Mouse (Mus musculus): ENCODE measurements around the gene Agbl4. TPM values are rescaled to one million over a fixed set of nuclear protein-coding genes. Genes with fewer than 3 reads are reported as not detected.

The Agbl4 gene
- total RNA-seq, 4 experiments from 2014 or later = 0.20 to 0.72 (median 0.42) TPM

DNA sequence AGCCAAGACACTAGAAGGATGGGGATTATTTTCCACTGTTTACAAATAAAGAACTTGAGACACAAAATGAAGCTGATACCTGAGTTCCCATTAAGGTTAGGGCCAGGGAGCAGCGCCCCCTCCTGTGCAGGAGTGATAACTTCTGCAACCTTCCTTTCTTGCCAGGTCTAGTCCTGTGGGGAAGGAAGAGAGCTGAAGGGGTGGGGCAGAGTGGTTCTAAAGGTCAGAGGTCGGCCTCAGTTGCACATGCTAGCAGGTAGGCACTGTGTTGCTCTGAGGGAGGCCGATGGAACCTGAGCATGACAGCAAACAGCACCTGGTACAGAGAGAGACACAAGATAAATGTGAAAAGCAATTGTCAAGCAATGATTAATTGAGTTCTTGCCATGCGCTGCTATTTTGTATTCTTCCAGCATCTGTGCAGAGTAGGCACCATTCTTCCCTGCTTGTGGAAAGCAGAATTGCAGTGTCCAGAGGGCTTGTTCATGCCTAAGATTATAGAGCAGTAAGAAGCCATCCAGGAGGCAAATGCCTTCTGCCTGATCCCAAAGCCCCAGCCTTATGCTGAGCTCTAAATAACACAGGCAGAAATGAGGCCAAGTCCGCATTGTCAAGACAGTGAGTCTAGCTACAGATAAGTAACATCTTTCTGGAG lies 1096.4 kb downstream of the Agbl4 start:
- no peak for DNase-seq (ENCODE audit: low spot score)

DNA sequence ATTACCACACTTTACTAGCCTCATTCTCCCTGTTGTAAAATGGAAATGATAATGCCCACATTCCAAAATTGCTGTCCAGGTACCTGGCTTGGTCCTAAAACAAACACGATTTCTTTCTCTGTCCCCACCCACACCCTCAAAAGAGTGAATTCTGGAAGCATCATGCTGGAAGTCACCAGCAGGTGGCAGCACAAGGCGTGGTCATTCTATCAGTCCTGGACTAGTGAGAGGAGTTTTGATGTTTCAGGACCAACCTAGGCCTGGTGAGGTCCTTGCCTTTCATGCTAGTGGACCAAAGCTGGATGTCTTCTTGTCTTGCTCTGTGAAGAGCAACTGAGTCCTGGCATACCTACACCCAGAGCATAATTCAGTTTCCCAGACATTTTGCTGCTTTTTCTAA lies 1098.5 kb downstream of the Agbl4 start:
- peak; percentile 62 for DNase-seq (ENCODE audit: low spot score)

DNA sequence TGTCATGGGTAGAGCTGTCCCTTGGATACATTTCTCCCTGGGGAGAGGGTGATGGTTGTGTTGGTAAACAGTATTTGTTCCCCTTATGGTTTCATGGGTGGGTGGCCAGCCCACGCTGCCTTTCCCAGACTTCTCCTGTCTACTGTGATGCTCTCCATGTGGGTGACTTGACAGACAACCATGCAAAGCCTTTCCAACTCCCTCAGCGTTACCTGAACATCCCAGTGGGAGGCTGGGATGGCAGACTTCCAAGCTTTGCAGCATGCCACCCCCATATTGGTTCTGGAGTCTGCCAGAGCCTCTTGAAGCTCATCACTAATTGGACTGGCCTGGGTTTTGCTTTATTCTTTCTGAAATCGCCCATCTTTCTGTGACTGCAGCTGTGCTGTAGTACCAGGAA lies 1101.3 kb downstream of the Agbl4 start:
- no peak for DNase-seq (ENCODE audit: low spot score)

DNA sequence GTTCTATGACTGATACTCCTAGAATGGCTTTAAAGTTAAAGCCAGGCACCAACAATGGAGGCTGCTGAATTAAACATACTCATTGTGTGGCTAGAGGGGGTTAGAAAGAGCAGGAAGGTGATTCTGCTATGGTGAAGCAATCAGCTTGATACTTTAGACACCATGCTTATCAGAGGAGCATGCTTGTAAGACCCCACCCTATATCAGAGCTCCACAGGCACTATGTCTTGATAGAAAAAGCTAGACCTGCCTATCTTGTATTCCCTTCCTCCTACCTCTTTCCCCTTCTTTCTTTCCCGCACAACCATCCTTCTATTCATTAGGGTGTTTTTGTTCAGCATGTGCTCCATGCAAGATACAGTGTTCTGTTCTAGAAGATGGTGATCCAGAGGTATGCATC lies 1104.0 kb downstream of the Agbl4 start:
- DNase-seq (ENCODE audit: low spot score) = no peak

DNA sequence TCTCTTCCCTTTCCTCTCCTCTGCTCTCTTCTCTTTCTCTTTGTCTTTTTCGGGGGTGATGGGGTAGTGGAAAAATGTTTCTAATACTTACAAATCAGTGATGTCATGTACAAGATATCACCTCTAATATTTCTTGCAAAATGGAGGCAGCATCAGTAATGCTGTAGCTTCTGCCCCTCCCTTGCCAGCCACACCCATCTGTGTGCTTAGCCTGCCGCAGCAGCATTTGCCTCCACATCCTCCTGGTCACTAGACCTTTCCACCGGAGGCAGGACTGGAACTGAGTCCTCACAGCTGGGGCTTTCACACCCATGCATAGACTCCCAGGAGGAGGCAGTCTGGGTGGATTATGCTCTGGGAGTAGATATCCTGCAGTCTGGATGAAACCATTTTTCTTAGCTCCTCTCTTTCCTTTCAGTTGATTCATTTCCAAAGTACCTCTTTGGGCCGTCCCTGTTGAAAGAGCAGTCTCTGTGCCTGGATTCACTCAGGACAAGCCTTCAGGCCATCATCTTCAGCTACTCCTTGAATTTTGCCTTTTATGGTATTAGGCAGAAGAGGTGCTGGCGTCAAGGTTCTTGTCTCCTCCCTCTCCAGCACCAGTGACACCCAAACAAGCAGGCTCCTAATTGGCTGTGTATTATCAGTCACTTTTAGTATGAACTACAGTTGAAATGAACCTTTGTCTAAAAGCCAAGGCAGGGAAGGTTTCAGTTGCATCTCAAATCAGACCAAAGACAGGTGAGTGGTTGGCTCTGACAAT lies 1105.7 kb downstream of the Agbl4 start:
- DNase-seq (ENCODE audit: low spot score) = no peak

DNA sequence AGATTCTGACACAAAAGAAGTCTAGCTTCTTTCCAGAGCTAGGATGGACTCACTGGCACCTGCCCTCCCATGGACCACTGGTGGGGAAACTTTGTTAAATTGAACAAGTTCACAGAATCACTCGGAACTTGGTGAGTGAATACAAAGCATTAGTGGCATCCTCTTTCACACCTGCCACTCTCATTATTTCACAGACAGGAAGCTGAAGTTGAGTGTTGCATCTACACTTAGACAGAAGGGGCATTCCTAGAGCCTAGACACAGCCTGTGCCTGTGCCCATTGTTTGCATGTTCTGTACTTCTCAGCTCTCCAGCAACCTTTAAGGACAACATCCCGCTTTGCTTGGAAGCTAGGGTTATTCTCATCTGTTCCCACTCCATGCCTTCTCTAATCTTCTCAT lies 1107.5 kb downstream of the Agbl4 start:
- DNase-seq (ENCODE audit: low spot score) = no peak

DNA sequence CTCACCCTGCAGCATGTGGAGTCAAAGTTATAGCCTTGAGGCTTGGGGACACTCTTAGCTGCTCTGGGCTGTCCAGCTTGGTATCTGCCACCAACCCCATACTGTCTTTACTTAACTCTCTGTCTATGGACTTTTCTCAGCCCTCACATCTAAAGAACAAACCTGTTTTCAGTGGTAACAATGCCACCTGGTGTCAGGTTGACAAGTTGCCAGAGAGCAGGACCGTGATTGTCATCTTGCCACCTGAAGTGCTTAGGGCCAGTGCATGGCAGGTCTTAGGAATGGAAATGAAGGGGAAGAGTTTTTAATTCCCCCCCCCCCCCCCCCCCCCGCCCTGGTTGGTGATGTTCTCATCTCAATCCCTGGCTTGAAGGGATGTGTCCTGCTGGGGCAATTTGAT lies 1112.7 kb downstream of the Agbl4 start:
- no peak for DNase-seq (ENCODE audit: low spot score)

DNA sequence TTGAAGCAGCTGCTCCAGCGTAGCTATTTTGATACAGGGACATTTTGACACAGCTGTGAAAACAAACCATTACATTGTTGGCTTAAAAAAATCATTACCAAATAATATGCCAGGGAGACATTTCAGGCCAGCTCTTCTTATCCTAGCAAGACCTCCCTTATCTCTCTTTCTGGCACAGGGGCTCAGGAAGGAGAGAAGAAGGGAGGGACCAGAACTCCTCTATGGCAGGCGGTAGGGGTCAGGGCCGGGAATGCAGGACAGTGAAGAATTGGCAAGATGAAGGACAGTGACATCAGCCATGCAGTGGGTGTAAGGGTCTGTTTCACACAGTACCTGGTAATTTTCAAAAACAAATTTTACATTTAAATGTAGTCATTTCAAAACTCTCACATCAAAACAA lies 1116.5 kb downstream of the Agbl4 start:
- DNase-seq (ENCODE audit: low spot score) = peak; percentile 29

DNA sequence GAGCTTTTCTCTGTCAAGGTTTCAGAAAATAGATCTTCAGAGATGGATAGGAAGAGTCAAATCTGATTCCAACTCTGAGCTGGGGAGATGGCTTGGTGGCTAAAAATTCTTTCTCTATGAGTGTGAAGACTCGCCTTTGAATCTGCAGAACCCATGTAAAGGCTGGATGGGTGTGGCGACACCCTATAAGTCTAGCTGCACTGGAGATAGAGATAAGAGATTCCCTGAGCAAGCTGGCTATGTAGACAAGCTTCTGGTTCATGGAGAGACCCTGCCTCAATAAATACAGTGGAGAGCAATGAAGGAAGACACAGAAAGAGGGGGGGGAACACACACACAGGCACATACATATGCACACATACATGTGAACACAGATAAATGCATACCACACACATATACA lies 1118.7 kb downstream of the Agbl4 start:
- no peak for DNase-seq (ENCODE audit: low spot score)

DNA sequence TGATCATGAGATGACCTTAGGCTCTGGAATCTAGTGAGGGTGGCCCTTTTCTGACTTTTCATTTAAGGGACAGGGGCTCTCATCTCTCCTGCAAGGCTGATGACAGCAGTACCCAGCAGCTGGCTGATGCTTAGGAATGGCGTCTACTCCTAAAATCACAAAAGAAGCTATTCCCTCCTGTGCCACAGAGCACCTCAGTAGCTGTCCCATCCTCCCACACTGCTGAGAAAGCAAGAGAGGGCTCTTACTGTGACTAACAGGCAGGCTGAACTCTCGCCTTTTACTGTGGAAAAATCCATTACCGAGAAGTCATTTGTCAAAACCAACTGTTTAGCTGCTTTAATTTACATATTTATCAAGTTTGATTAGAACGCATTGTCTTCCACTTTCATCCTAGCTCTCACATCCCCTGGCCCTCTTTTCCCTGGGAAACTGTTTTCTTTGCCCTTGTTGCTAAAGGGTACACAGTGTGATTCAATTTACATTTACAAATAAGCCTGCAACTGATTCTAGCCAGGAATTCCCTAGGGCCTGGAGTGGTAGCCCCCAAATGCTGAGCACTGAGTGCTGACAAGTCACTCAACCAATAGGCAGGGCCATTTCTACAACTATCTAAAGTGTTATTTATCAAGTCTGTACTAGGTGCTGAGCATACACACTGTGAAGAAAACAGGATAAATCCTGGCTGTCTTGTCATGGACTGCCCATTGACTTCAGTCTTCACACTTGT lies 1119.8 kb downstream of the Agbl4 start:
- DNase-seq (ENCODE audit: low spot score) = no peak

DNA sequence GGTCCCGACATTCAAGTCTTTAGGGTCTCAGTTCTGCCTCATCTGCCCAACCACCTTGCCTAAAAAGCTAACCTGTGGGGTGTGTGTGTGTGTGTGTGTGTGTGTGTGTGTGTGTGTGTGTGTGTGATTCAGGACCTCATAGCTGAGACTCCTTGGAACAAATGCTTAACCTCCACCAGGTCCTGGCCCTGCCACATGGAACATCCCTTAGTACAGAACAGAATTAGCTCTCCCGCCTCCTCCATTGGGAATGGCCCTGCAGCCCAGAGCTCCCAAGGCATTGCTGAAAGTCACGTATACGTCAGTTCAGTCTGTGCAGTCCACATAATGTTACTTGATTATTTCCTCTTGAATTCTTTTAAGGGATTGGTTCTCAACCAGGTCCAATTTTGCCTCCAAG lies 1120.7 kb downstream of the Agbl4 start:
- no peak for DNase-seq (ENCODE audit: low spot score)

DNA sequence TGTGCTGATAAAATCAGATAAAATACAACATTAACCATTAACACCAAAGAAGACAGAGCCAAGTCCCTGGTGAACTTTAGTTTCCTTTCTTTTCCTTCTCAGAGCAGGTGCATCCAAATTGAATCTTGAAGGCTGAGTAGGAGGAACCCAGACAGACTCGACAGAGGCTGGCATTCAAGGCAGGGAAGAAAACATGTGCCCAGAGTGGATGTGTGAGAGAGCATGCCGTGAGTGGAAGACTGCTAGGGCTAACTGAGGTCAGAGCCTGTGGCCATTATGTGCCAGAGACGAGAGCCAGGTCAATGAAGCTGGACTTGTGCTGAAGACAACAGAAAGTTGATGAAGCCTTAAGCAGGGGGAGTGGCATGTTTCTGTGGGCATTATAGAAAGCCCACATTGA lies 1121.8 kb downstream of the Agbl4 start:
- no peak for DNase-seq (ENCODE audit: low spot score)

DNA sequence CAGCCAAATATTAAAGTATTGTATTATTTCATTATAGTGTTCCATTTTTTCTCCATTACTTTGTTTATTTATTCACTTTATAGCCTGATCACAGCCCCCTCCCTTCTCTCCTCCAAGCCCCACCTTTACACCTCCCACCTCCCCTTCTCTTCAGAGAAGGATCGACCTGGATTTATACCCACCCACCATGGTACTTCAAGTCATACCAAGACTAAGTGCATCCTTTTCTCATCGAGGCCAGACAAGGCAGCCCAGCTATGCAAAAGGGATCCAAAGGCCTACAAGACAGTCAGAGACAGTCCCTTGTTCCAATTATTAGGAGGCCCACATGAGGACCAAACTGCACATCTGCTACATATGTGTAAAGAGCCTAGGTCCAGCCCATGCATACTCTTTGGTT lies 1122.5 kb downstream of the Agbl4 start:
- DNase-seq (ENCODE audit: low spot score) = no peak

DNA sequence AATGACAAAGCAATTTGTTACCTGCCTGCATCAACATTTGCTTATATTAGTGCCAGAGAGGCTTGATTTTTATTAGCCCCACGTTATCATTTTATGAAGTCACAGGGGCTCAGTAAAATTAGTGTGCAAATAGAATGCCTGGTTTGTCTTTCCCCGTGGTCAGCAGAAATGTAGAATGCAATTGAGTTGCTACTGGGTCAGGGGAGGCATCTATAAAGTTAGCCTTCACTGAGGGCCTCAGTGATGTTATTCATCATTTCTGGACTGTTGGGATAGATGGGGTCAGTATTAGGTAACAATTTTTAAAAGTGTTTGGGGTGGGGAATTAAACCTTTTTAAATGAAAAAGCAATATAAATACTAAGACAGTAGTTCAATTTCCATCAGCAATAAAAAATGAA lies 1125.5 kb downstream of the Agbl4 start:
- DNase-seq (ENCODE audit: low spot score) = no peak

DNA sequence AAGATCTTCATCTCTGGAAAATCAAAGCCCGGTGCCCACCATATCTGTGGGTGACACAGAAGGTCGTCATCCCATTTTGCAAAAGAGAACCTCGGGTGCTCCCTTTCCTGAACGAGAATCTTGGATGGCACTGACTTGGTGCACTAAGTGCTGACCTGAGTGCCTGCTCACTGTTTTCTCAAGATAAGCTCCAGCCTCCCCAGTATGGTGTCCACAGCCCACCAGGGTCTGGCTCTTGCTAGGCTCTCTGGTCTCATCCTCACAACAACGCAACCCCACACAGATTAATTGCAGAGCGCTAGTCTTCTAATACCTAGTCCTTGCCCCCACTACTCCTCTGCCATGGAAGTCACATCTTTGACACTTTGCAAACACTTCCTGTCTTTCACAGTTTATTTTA lies 1131.5 kb downstream of the Agbl4 start:
- DNase-seq (ENCODE audit: low spot score) = no peak

DNA sequence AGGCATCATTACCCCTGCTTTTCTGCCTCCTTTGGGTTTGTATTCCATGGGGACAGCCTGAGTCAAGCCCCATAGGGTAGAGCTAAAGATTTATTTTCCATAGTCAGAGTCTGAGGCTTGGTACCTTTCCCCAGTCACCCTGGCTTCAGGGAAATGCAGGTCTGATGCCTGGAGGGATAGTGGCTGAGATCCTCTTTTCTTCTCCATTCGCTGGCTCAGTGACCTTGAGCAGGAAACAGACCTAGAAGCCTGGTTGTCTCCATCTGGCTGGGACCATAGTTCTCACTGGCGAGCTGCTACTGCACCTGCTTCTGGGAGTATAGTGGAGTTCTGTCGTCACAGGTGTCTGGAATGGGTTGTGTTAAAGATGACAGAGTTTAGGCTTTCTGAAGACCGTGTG lies 1132.5 kb downstream of the Agbl4 start:
- DNase-seq (ENCODE audit: low spot score) = no peak

DNA sequence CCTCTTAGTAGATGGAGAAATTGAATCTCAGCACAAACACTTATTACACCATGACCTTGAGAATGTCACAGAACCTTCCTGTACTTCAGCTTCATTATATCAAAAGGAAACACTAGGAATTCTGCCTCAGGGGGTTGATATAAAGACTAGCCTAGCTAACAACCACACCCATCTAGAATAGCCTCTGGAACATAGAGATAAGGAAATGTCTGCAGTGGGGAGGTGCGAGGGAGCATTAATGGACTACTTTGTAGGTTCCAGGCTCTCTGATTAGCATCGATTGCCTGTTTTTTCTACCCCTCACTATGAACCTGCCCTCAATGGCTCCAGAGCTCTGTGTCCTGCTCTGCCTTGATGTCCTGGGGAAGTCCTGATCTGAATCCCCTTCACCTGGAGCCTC lies 1133.1 kb downstream of the Agbl4 start:
- DNase-seq (ENCODE audit: low spot score) = no peak

DNA sequence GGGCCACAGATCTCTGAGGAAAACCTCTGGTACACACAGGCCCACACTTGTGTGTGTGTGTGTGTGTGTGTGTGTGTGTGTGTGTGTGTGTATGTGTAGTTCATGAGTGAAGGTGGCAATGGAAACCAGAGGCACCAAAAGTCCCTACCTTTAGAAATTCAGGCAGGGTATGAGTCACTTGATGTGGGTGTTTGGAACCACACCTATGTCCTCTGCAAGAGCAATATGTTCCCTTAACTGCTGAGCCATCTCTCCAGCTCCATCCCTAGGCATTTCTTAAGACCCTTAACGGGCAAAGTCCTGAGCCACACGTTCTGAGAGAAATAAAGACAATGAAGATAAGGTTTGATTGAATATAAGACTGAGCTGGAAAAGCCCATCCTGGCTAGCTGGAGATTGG lies 1147.2 kb downstream of the Agbl4 start:
- no peak for DNase-seq (ENCODE audit: low spot score)

DNA sequence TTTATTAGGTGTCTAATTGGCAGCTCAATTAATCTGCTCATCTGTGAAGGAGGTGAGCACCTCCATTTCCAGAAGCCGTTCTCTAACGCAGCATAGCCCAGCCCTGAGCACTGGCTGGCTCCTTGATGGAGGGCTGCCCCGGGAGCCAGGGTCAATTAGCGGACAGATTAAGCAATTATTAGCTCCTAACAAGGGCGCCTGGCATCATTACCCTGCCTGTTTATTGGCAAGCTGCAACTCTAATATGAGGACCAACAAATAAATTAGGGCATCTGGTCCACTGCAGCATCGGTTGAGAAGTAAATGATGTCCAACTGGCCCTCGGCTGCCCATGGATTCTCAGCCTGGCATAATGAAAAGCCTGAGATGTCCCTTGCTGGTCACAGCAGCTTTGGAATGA lies 1148.5 kb downstream of the Agbl4 start:
- no peak for DNase-seq (ENCODE audit: low spot score)

DNA sequence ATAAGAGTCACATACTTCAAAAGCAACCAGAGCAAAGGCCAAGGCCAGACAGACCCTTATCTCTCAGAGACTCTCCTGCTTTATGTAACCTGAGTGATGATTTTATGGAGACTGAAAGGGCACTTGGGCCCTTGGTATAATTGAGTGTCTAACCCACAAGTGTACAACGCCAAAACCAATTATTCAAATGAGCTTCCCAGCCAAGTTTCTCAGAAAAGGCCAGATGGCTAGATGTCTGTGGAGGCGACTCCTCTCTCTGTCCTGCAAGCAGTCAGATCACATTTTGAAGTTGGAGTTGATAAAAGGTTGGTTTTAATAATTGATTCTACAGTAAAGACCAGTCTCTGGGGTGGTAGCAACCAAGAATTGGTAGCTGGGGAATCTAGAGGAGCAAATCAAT lies 1158.0 kb downstream of the Agbl4 start:
- no peak for DNase-seq (ENCODE audit: low spot score)

DNA sequence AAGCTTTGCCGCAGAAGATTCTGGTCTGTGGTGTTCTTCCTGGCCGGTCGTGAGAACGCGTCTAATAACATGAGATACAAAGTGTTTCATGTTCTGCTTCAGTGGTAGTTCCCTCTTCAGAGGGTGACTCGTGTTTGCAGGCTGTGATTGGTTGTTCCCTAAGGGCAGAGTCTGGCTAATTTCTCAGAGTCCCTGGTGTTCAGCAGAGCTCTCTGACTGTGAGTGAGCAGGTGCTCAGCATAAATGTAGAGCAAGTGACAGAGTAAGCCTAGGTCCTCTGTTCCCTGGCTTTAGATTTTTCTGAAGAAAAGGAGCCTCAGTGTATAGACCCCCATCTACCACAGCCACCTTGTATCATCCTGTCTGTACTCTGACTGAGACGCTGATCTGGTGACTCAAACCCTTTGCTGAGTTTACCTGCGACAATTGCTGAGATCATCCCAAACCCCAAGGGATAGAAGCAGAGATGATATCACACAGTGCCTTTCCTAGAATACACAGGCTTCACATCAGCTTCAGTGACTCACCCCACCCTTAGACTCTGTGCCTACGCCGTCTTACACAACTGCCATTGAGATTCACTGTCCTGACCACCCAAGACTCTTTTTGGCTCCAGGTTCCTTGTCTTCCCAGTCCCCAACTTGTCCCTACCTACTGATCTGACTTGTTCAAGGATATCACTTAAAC lies 1179.8 kb downstream of the Agbl4 start:
- DNase-seq (ENCODE audit: low spot score) = no peak

DNA sequence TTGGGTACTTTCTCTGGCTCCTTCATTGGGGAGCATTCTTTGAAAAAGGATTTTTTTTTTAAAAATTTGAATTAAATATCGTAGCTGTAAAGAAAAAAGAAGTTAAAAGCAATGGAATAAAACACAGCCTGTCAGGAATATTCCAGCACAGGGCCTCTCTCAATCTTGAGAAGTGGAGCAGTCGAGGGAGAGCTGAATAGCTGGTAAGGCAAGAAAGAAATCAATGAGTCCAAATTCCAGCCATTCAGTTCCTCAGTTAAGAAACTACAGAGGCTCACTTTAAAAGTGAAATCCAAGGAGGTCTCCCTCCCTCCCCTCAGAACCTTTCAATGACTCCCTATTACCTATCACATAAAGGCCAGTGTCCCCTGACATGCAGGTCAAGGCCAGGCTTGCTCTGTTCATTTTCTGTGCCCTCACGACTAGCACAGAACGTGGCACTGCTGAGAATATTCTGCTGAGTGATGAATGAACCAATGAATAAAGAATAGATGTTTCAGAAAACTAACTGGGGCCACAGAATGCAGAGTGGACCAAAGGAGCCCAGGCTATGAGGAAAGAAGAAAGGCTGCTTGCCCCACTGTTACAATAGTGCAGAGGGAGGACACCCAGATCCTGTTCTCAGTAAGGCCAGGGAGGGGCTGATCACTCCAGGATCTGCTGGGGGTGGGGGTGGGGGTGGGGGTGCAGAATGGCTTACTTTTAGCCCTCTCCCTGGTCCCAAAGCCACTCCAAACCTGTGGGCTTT lies 1181.8 kb downstream of the Agbl4 start:
- no peak for DNase-seq (ENCODE audit: low spot score)

All from heart, adult 8-10 months (tissue).